Mouse (Mus musculus): Measurements from ENCODE around the gene Kcnip1. TPM values are rescaled to one million over a fixed set of nuclear protein-coding genes. Genes with fewer than 3 reads are reported as not detected.

The Kcnip1 gene
- polyA plus RNA-seq, 1 experiment from 2014 or later, result 3.1 TPM

- H3K27ac ChIP-seq, result no peak overlapping the region
- peaks cover 3% of the 10 kb centered on the region; the same call in 1 of the 2 replicates for H3K27me3 ChIP-seq
- no peaks in the 10 kb centered on the region for H3K9me3 ChIP-seq
- no peak overlapping the region for H3K9ac ChIP-seq
- no peak for ATAC-seq (ENCODE audit: low FRiP score, low read depth)
- peaks cover 36% of the 10 kb centered on the region for H3K4me1 ChIP-seq
- no peak overlapping the region for H3K4me2 ChIP-seq (replicated peaks)
- 72% methylated on average over 7 of the region's 7 CpGs for WGBS
- no peaks in the 10 kb centered on the region for H3K36me3 ChIP-seq
- no peak overlapping the region for H3K4me3 ChIP-seq
Measured at GRCm38 (mm10) chr11:33913061-33913460, 79.9 kb downstream of the Kcnip1 start.

- no peak overlapping the region for H3K4me3 ChIP-seq
- no peaks in the 10 kb centered on the region for H3K36me3 ChIP-seq
- ATAC-seq (ENCODE audit: low FRiP score, low read depth), result peak; percentile 74
- peaks cover 32% of the 10 kb centered on the region for H3K4me1 ChIP-seq
- no peak overlapping the region for H3K9ac ChIP-seq
- 0 out of 2 replicates have a peak, but pooled peaks cover under 1% of the 10 kb centered on the region for H3K9me3 ChIP-seq
- peak overlapping the region; percentile 21; the same call in 1 of the 2 replicates for H3K4me2 ChIP-seq (replicated peaks)
- peak overlapping the region; percentile 33; the same call in 1 of the 2 replicates for H3K27ac ChIP-seq
- 0% methylated on average over 2 of the region's 2 CpGs for WGBS
- H3K27me3 ChIP-seq, result peaks cover 3% of the 10 kb centered on the region; the same call in 1 of the 2 replicates
Measured at GRCm38 (mm10) chr11:33912151-33912571, 80.8 kb downstream of the Kcnip1 start.

- Histone ChIP-seq H3K9me3 (0 out of 2 replicates have a peak, but pooled peaks cover 5% of the 10 kb centered on the region), H3K4me1 (peaks cover 21% of the 10 kb centered on the region), H3K27me3 (peaks cover 3% of the 10 kb centered on the region; the same call in 1 of the 2 replicates), H3K4me3 (no peak overlapping the region), H3K9ac (no peak overlapping the region), H3K36me3 (no peaks in the 10 kb centered on the region), H3K4me2 (replicated peaks) (no peak overlapping the region), H3K27ac (no peak overlapping the region)
- no peak; the same call in 1 of the 2 replicates for ATAC-seq (ENCODE audit: low FRiP score, low read depth)
- WGBS, result 62% methylated on average over 7 of the region's 7 CpGs
Measured at GRCm38 (mm10) chr11:33910982-33911381, 82.0 kb downstream of the Kcnip1 start.

GRCm38 (mm10) chr11:33908360-33909175, 84.4 kb downstream of the Kcnip1 start:
- no peaks in the 10 kb centered on the region for H3K27me3 ChIP-seq
- no peak overlapping the region for H3K9ac ChIP-seq
- 0 out of 2 replicates have a peak, but pooled peaks cover 5% of the 10 kb centered on the region for H3K9me3 ChIP-seq
- no peak for ATAC-seq (ENCODE audit: low FRiP score, low read depth)
- H3K27ac ChIP-seq, result no peak overlapping the region
- no peak overlapping the region for H3K4me3 ChIP-seq
- H3K36me3 ChIP-seq, result no peaks in the 10 kb centered on the region
- peaks cover 21% of the 10 kb centered on the region for H3K4me1 ChIP-seq
- no peak overlapping the region for H3K4me2 ChIP-seq (replicated peaks)
- 65% methylated on average over 4 of the region's 4 CpGs for WGBS

GRCm38 (mm10) chr11:33903494-33903893, 89.5 kb downstream of the Kcnip1 start:
- H3K4me2 ChIP-seq (replicated peaks), result no peak overlapping the region
- H3K9ac ChIP-seq, result no peak overlapping the region
- H3K9me3 ChIP-seq, result 0 out of 2 replicates have a peak, but pooled peaks cover 5% of the 10 kb centered on the region
- WGBS, result 65% methylated on average over 6 of the region's 6 CpGs
- no peaks in the 10 kb centered on the region for H3K36me3 ChIP-seq
- no peak for ATAC-seq (ENCODE audit: low FRiP score, low read depth)
- H3K4me1 ChIP-seq, result no peaks in the 10 kb centered on the region
- no peak overlapping the region for H3K4me3 ChIP-seq
- H3K27me3 ChIP-seq, result no peaks in the 10 kb centered on the region
- no peak overlapping the region for H3K27ac ChIP-seq

- Histone ChIP-seq H3K9me3 (0 out of 2 replicates have a peak, but pooled peaks cover 5% of the 10 kb centered on the region), H3K4me2 (replicated peaks) (no peak overlapping the region), H3K27me3 (no peaks in the 10 kb centered on the region), H3K36me3 (no peaks in the 10 kb centered on the region), H3K27ac (no peak overlapping the region), H3K9ac (no peak overlapping the region), H3K4me3 (no peak overlapping the region), H3K4me1 (no peaks in the 10 kb centered on the region)
- WGBS, result 72% methylated on average over 10 of the region's 10 CpGs
- ATAC-seq (ENCODE audit: low FRiP score, low read depth), result no peak
Measured at GRCm38 (mm10) chr11:33902377-33902776, 90.6 kb downstream of the Kcnip1 start.

GRCm38 (mm10) chr11:33901783-33902182, 91.2 kb downstream of the Kcnip1 start:
- Histone ChIP-seq H3K9ac (no peak overlapping the region), H3K27ac (no peak overlapping the region), H3K9me3 (0 out of 2 replicates have a peak, but pooled peaks cover under 1% of the 10 kb centered on the region), H3K36me3 (no peaks in the 10 kb centered on the region), H3K4me1 (no peaks in the 10 kb centered on the region), H3K4me3 (no peak overlapping the region), H3K4me2 (replicated peaks) (no peak overlapping the region), H3K27me3 (no peaks in the 10 kb centered on the region)
- WGBS, result 52% methylated on average over 2 of the region's 2 CpGs
- ATAC-seq (ENCODE audit: low FRiP score, low read depth), result no peak

GRCm38 (mm10) chr11:33891084-33891483, 101.9 kb downstream of the Kcnip1 start:
- 79% methylated on average over 4 of the region's 4 CpGs for WGBS
- no peaks in the 10 kb centered on the region for H3K36me3 ChIP-seq
- no peak for ATAC-seq (ENCODE audit: low FRiP score, low read depth)
- no peaks in the 10 kb centered on the region for H3K27me3 ChIP-seq
- no peaks in the 10 kb centered on the region for H3K9me3 ChIP-seq
- no peaks in the 10 kb centered on the region for H3K4me1 ChIP-seq
- no peak overlapping the region for H3K4me3 ChIP-seq
- no peak overlapping the region for H3K4me2 ChIP-seq (replicated peaks)
- no peak overlapping the region for H3K9ac ChIP-seq
- H3K27ac ChIP-seq, result no peak overlapping the region

- no peak overlapping the region for H3K9ac ChIP-seq
- 79% methylated on average over 2 of the region's 2 CpGs for WGBS
- H3K9me3 ChIP-seq, result no peaks in the 10 kb centered on the region
- no peak for ATAC-seq (ENCODE audit: low FRiP score, low read depth)
- no peaks in the 10 kb centered on the region for H3K27me3 ChIP-seq
- no peaks in the 10 kb centered on the region for H3K36me3 ChIP-seq
- no peak overlapping the region for H3K4me2 ChIP-seq (replicated peaks)
- no peak overlapping the region for H3K4me3 ChIP-seq
- no peak overlapping the region for H3K27ac ChIP-seq
- no peaks in the 10 kb centered on the region for H3K4me1 ChIP-seq
Measured at GRCm38 (mm10) chr11:33890382-33890781, 102.6 kb downstream of the Kcnip1 start.

GRCm38 (mm10) chr11:33887660-33888059, 105.3 kb downstream of the Kcnip1 start:
- Histone ChIP-seq H3K9me3 (no peaks in the 10 kb centered on the region), H3K4me2 (replicated peaks) (no peak overlapping the region), H3K9ac (no peak overlapping the region), H3K4me3 (no peak overlapping the region), H3K4me1 (no peaks in the 10 kb centered on the region), H3K27ac (no peak overlapping the region), H3K36me3 (no peaks in the 10 kb centered on the region), H3K27me3 (no peaks in the 10 kb centered on the region)
- 92% methylated on average over 3 of the region's 3 CpGs for WGBS
- ATAC-seq (ENCODE audit: low FRiP score, low read depth), result no peak

GRCm38 (mm10) chr11:33885981-33886380, 107.0 kb downstream of the Kcnip1 start:
- WGBS, result 84% methylated on average over 4 of the region's 4 CpGs
- no peak overlapping the region for H3K27ac ChIP-seq
- no peaks in the 10 kb centered on the region for H3K9me3 ChIP-seq
- no peak overlapping the region for H3K4me3 ChIP-seq
- no peak overlapping the region for H3K4me2 ChIP-seq (replicated peaks)
- no peaks in the 10 kb centered on the region for H3K4me1 ChIP-seq
- no peaks in the 10 kb centered on the region for H3K36me3 ChIP-seq
- no peak for ATAC-seq (ENCODE audit: low FRiP score, low read depth)
- H3K9ac ChIP-seq, result no peak overlapping the region
- no peaks in the 10 kb centered on the region for H3K27me3 ChIP-seq

- no peaks in the 10 kb centered on the region for H3K9me3 ChIP-seq
- no peak overlapping the region for H3K4me2 ChIP-seq (replicated peaks)
- no peak overlapping the region for H3K9ac ChIP-seq
- 84% methylated on average over 5 of the region's 5 CpGs for WGBS
- no peak for ATAC-seq (ENCODE audit: low FRiP score, low read depth)
- H3K27ac ChIP-seq, result no peak overlapping the region
- H3K4me1 ChIP-seq, result no peaks in the 10 kb centered on the region
- H3K4me3 ChIP-seq, result no peak overlapping the region
- no peaks in the 10 kb centered on the region for H3K36me3 ChIP-seq
- no peaks in the 10 kb centered on the region for H3K27me3 ChIP-seq
Measured at GRCm38 (mm10) chr11:33882731-33883328, 110.1 kb downstream of the Kcnip1 start.

Measured in limb, embryonic 13.5 days (tissue).